Mouse (Mus musculus) liver, embryonic 16.5 days (tissue): ENCODE results near the gene Micall2. TPM values are rescaled to one million over a fixed set of nuclear protein-coding genes. Genes with fewer than 3 reads are reported as not detected.

ENCODE experiments used
- ATAC-seq: fragments of 200-750 bp; cut with Nextera tagmentation; 2 replicates; pipeline ENCODE4 v1.8.0; 2017; ENCODE audit warnings: low read depth, mild to moderate bottlenecking, moderate number of reproducible peaks, moderate library complexity
- H3K27ac ChIP-seq: fragments of 300-500 bp; sonication (generic); 2 replicates; pipeline ENCODE4 v1.5.1; 2014; ENCODE audit warnings: mild to moderate bottlenecking, low read length
- H3K27me3 ChIP-seq: fragments of 300-500 bp; sonication (generic); 2 replicates; pipeline ENCODE4 v1.6.1; 2014; ENCODE audit warnings: low read depth, low read length, mixed read lengths; ENCODE audit not compliant: control insufficient read depth, insufficient read depth
- H3K36me3 ChIP-seq: fragments of 300-500 bp; sonication (generic); 2 replicates; pipeline ENCODE4 v1.6.1; 2014; ENCODE audit warnings: mild to moderate bottlenecking; ENCODE audit not compliant: control insufficient read depth, insufficient read depth
- H3K4me1 ChIP-seq: fragments of 300-500 bp; sonication (generic); 2 replicates; pipeline ENCODE4 v1.6.1; 2014; ENCODE audit warnings: low read depth, low read length, mixed read lengths; ENCODE audit not compliant: control insufficient read depth
- H3K4me2 ChIP-seq: fragments of 300-500 bp; sonication (generic); 2 replicates; pipeline ENCODE4 v1.6.1; 2014; ENCODE audit warnings: low read depth, low read length, mixed read lengths
- H3K4me3 ChIP-seq: fragments of 300-500 bp; sonication (generic); 2 replicates; pipeline ENCODE4 v1.5.1; 2014; ENCODE audit warnings: low read depth, mild to moderate bottlenecking, low read length
- H3K9ac ChIP-seq: fragments of 300-500 bp; sonication (generic); 2 replicates; pipeline ENCODE4 v1.6.1; 2014; ENCODE audit warnings: low read depth, low read length
- H3K9me3 ChIP-seq: fragments of 300-500 bp; sonication (generic); replicated peaks from 2 replicates; pipeline ENCODE4 v1.6.1; 2016; ENCODE audit warnings: low read length; ENCODE audit not compliant: control insufficient read depth
- WGBS: fragments of 180-500 bp; shearing (Covaris S2); extraction: QIAGEN DNeasy Blood & Tissue Kit; methylation state at CpG from one replicate; pipeline ENCODE4 v1.1.7; 2014; ENCODE audit not compliant: insufficient replicate concordance; 5-methylcytosine and 5-hydroxymethylcytosine counted together
- polyA plus RNA-seq: library from polyadenylated mRNA; unstranded; fragments of >200 nt; fragmentation: Nextera tagmentation; extraction: Ambion mirVana; gene quantifications from 2 replicates; pipeline ENCODE4 v1.2.1, GENCODE M21; 2015

Micall2 gene
- polyA plus RNA-seq, 1 experiment from 2014 or later = 11.1 TPM

- H3K27me3 ChIP-seq = no peaks in the 10 kb centered on the region
- H3K9me3 ChIP-seq = no peaks in the 10 kb centered on the region
- H3K4me2 ChIP-seq = peak overlapping the region; percentile 97
- peak overlapping the region; percentile 66 for H3K9ac ChIP-seq
- 11% methylated on average over 10 of the region's 10 CpGs for WGBS
- ATAC-seq = no peak
- H3K36me3 ChIP-seq = no peaks in the 10 kb centered on the region
- H3K4me1 ChIP-seq = peaks cover 76% of the 10 kb centered on the region
- peak overlapping the region; percentile 97 for H3K27ac ChIP-seq
- peak overlapping the region; percentile 43 for H3K4me3 ChIP-seq
Measured at GRCm38 (mm10) chr5:139736504-139736940, 386 bp upstream of the Micall2 start.

- Histone ChIP-seq H3K27me3 (no peaks in the 10 kb centered on the region), H3K4me3 (peak overlapping the region; percentile 68), H3K9ac (peak overlapping the region; percentile 71), H3K4me1 (peaks cover 86% of the 10 kb centered on the region), H3K36me3 (no peaks in the 10 kb centered on the region), H3K4me2 (peak overlapping the region; percentile 97), H3K27ac (peak overlapping the region; percentile 94), H3K9me3 (no peaks in the 10 kb centered on the region)
- ATAC-seq = no peak
- WGBS = 12% methylated on average over 7 of the region's 7 CpGs
Measured at GRCm38 (mm10) chr5:139734746-139735145, 1.4 kb downstream of the Micall2 start.

- H3K4me3 ChIP-seq = peak overlapping the region; percentile 68
Measured at GRCm38 (mm10) chr5:139734016-139734415, 2.1 kb downstream of the Micall2 start.

GRCm38 (mm10) chr5:139732634-139733107 is 3.5 kb downstream of the Micall2 start:
- no peaks in the 10 kb centered on the region for H3K9me3 ChIP-seq
- H3K4me3 ChIP-seq = peak overlapping the region; percentile 68
- no peak for ATAC-seq
- peak overlapping the region; percentile 97 for H3K4me2 ChIP-seq
- peaks cover 66% of the 10 kb centered on the region for H3K4me1 ChIP-seq
- 18% methylated on average over 11 of the region's 11 CpGs for WGBS
- peak overlapping the region; percentile 94 for H3K27ac ChIP-seq
- no peaks in the 10 kb centered on the region for H3K36me3 ChIP-seq
- peak overlapping the region; percentile 71 for H3K9ac ChIP-seq
- H3K27me3 ChIP-seq = no peaks in the 10 kb centered on the region

More at GRCm38 (mm10) chr5:139734016-139734415, 2.1 kb downstream of the Micall2 start:
- Histone ChIP-seq H3K9me3 (no peaks in the 10 kb centered on the region), H3K27ac (peak overlapping the region; percentile 94), H3K27me3 (no peaks in the 10 kb centered on the region), H3K4me1 (peaks cover 79% of the 10 kb centered on the region), H3K4me2 (peak overlapping the region; percentile 97), H3K9ac (peak overlapping the region; percentile 71), H3K36me3 (no peaks in the 10 kb centered on the region)
- WGBS = 20% methylated on average over 3 of the region's 3 CpGs
- peak; percentile 64 for ATAC-seq

GRCm38 (mm10) chr5:139730712-139731486 is 5.2 kb downstream of the Micall2 start:
- Histone ChIP-seq H3K4me3 (no peak overlapping the region), H3K9ac (no peak overlapping the region), H3K27ac (peak overlapping the region; percentile 30), H3K4me2 (no peak overlapping the region), H3K27me3 (no peaks in the 10 kb centered on the region), H3K36me3 (no peaks in the 10 kb centered on the region), H3K4me1 (peaks cover 58% of the 10 kb centered on the region), H3K9me3 (no peaks in the 10 kb centered on the region)
- ATAC-seq = no peak
- WGBS = 76% methylated on average over 8 of the region's 8 CpGs

GRCm38 (mm10) chr5:139727261-139727660 is 8.9 kb downstream of the Micall2 start:
- H3K9me3 ChIP-seq = no peaks in the 10 kb centered on the region
- no peaks in the 10 kb centered on the region for H3K36me3 ChIP-seq
- H3K4me1 ChIP-seq = peaks cover 39% of the 10 kb centered on the region
- H3K4me3 ChIP-seq = no peak overlapping the region
- no peak overlapping the region for H3K9ac ChIP-seq
- no peak for ATAC-seq
- H3K27ac ChIP-seq = no peak overlapping the region
- H3K27me3 ChIP-seq = no peaks in the 10 kb centered on the region
- 42% methylated on average over 11 of the region's 11 CpGs for WGBS
- H3K4me2 ChIP-seq = no peak overlapping the region

GRCm38 (mm10) chr5:139726186-139726585 is 9.9 kb downstream of the Micall2 start:
- Histone ChIP-seq H3K36me3 (peaks cover 3% of the 10 kb centered on the region; the same call in 1 of the 2 replicates), H3K9ac (no peak overlapping the region), H3K4me3 (no peak overlapping the region), H3K27ac (no peak overlapping the region), H3K27me3 (no peaks in the 10 kb centered on the region), H3K9me3 (no peaks in the 10 kb centered on the region), H3K4me2 (no peak overlapping the region), H3K4me1 (peaks cover 31% of the 10 kb centered on the region)
- no peak for ATAC-seq
- WGBS = 67% methylated on average over 3 of the region's 3 CpGs

- Histone ChIP-seq H3K4me3 (no peak overlapping the region), H3K36me3 (peaks cover 3% of the 10 kb centered on the region; the same call in 1 of the 2 replicates), H3K9me3 (no peaks in the 10 kb centered on the region), H3K4me1 (peaks cover 20% of the 10 kb centered on the region), H3K4me2 (no peak overlapping the region), H3K27me3 (no peaks in the 10 kb centered on the region), H3K27ac (no peak overlapping the region), H3K9ac (no peak overlapping the region)
- no peak for ATAC-seq
- WGBS = 78% methylated on average over 10 of the region's 10 CpGs
Measured at GRCm38 (mm10) chr5:139724336-139725116, 11.6 kb downstream of the Micall2 start.
